Mouse (Mus musculus) midbrain, embryonic 15.5 days (tissue): ENCODE measurements around the gene Agap1. TPM values are rescaled to one million over a fixed set of nuclear protein-coding genes. Genes with fewer than 3 reads are reported as not detected.

Experiments used
- ATAC-seq: fragments of 200-750 bp; cut with Nextera tagmentation; replicated peaks from 2 replicates; pipeline ENCODE4 v1.8.0; 2017; ENCODE audit warnings: moderate TSS enrichment
- H3K27ac ChIP-seq: fragments of 300-500 bp; sonication (generic); 2 replicates; pipeline ENCODE4 v1.5.1; 2015; ENCODE audit warnings: mild to moderate bottlenecking, inconsistent platforms
- H3K27me3 ChIP-seq: fragments of 300-500 bp; sonication (generic); replicated peaks from 2 replicates; pipeline ENCODE4 v1.6.1; 2015; ENCODE audit warnings: inconsistent platforms
- H3K36me3 ChIP-seq: fragments of 300-500 bp; sonication (generic); replicated peaks from 2 replicates; pipeline ENCODE4 v1.6.1; 2015; ENCODE audit warnings: inconsistent platforms
- H3K4me1 ChIP-seq: fragments of 300-500 bp; sonication (generic); 2 replicates; pipeline ENCODE4 v1.6.1; 2015; ENCODE audit warnings: inconsistent platforms
- H3K4me2 ChIP-seq: fragments of 300-500 bp; sonication (generic); 2 replicates; pipeline ENCODE4 v1.6.1; 2015; ENCODE audit warnings: inconsistent platforms, mild to moderate bottlenecking, moderate library complexity
- H3K4me3 ChIP-seq: fragments of 300-500 bp; sonication (generic); 2 replicates; pipeline ENCODE4 v1.5.1; 2015; ENCODE audit warnings: mild to moderate bottlenecking, inconsistent platforms
- H3K9ac ChIP-seq: fragments of 300-500 bp; sonication (generic); 2 replicates; pipeline ENCODE4 v1.6.1; 2015; ENCODE audit warnings: mild to moderate bottlenecking, inconsistent platforms
- H3K9me3 ChIP-seq: fragments of 300-500 bp; sonication (generic); 2 replicates; pipeline ENCODE4 v1.6.1; 2016; ENCODE audit warnings: inconsistent platforms
- WGBS: fragments of 180-500 bp; shearing (Covaris S2); methylation state at CpG from one replicate; pipeline ENCODE4 v1.1.7; 2015; ENCODE audit warnings: mixed read lengths; 5-methylcytosine and 5-hydroxymethylcytosine counted together
- polyA plus RNA-seq: library from polyadenylated mRNA; unstranded; fragments of >200 nt; fragmentation: Nextera tagmentation; extraction: Ambion mirVana; gene quantifications from 2 replicates; pipeline ENCODE4 v1.2.1, GENCODE M21; 2015

Agap1 gene
- polyA plus RNA-seq, 1 experiment from 2014 or later = 63.6 TPM

DNA sequence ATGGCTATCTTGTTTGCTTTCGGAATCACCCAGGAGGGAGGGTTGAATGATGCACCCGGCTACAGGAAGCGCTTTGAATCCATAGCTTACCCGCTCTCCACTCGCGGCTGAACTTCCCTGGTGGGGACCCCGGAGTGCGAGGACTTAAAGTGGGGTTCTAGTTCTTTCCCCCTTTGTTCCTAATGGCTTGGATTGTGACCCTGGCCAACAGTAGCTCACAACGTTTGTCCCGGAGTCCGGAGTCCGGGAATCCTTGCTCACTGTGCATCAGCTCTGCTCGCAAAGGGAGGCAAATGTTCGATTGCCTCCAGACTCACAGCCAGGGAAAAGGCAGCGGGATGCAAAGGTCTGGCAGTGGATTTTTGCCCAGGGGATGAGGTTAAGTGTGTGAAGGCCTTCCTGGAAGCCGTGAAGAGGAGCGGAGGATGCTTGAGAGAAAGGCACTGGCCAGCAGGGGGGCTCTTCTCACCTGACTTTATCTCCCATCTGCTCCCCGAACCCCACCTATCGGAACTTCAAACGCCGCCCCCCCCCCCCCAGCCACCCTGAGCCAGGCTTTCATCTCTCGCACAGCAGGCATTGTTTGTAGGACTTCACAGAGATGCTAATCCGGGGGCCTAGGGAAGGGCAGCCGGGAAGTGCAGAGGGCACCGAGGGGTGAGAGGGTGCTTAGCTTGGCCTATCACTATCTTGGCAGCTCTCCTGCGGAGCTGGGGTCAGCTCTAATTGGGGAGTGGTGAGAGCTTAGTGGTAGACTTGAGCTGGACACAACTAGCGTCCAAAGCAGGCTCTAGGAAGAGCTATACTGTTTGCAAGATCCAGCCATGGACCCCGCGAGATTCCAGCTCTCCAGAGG is 481.1 kb downstream of the Agap1 start:
- no peak overlapping the region for H3K9ac ChIP-seq
- WGBS = 2% methylated on average over 28 of the region's 29 CpGs

DNA sequence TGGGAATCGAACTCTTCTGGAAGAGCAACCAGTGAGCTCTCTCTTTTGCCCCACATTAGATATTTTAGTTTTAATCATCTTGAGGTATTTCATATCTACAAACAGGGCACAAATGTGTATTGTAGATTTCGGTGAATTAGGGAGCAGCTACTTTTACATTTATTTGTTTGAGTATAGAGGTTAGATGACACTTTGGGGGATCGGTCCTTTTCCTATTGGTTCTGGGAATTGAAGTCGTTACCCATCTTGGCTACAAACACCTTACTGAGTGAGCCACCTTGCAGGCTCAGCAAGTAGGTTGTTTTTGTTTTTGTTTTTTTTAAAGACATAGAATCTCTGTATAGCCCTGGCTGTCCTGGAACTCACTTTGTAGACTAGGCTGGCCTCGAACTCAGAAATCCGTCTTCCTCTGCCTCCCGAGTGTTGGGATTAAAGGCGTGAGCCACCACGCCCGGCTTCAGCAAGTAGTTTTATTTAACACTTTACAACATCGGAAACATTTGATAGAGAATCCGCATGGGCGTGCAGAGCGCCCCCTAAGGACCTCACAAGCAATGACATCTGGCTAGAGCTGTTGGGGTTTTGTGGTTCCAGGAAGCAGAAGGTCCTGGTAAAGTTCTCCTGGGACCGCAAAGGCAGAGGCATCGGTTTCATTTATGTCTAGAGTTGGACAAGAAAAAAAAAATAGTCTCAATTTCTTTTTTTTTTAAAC is 484.4 kb downstream of the Agap1 start:
- H3K9ac ChIP-seq = no peak overlapping the region
- peaks cover 73% of the 10 kb centered on the region for H3K27me3 ChIP-seq
- H3K36me3 ChIP-seq = no peaks in the 10 kb centered on the region
- H3K4me2 ChIP-seq = no peak overlapping the region
- peaks cover 34% of the 10 kb centered on the region for H3K4me1 ChIP-seq
- no peak overlapping the region for H3K4me3 ChIP-seq
- no peaks in the 10 kb centered on the region for H3K9me3 ChIP-seq
- no peak overlapping the region for H3K27ac ChIP-seq
- 23% methylated on average over 16 of the region's 16 CpGs for WGBS
- no peak for ATAC-seq

More for the DNA sequence above, 481.1 kb downstream of the Agap1 start:
- no peak for ATAC-seq
- no peak overlapping the region for H3K4me2 ChIP-seq
- no peak overlapping the region for H3K4me3 ChIP-seq
- peaks cover 79% of the 10 kb centered on the region for H3K27me3 ChIP-seq
- no peaks in the 10 kb centered on the region for H3K9me3 ChIP-seq
- no peaks in the 10 kb centered on the region for H3K36me3 ChIP-seq
- H3K27ac ChIP-seq = no peak overlapping the region
- peaks cover 28% of the 10 kb centered on the region for H3K4me1 ChIP-seq

DNA sequence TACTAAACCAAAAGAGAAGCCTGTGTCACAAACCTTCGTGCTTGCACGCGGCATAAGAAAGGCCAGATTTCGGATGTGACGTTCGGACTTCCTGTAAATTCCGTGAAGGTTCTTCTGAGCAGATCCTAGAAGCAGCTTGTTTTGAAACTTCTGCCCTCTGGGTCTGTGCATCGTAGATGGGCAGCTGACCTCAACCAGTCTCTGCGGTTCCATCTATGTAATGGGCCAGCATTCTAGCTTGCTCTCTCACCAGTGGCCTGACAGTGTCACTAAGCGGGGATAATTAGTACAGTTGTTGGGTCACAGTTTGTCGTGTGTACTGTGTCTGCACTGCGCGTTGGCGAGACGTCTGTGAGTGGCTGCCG is 485.0 kb downstream of the Agap1 start:
- no peak overlapping the region for H3K4me2 ChIP-seq
- peaks cover 75% of the 10 kb centered on the region for H3K27me3 ChIP-seq
- H3K9ac ChIP-seq = no peak overlapping the region
- H3K4me3 ChIP-seq = no peak overlapping the region
- ATAC-seq = no peak
- no peaks in the 10 kb centered on the region for H3K36me3 ChIP-seq
- WGBS = 23% methylated on average over 16 of the region's 16 CpGs
- H3K9me3 ChIP-seq = no peaks in the 10 kb centered on the region
- H3K27ac ChIP-seq = no peak overlapping the region
- H3K4me1 ChIP-seq = peaks cover 31% of the 10 kb centered on the region

DNA sequence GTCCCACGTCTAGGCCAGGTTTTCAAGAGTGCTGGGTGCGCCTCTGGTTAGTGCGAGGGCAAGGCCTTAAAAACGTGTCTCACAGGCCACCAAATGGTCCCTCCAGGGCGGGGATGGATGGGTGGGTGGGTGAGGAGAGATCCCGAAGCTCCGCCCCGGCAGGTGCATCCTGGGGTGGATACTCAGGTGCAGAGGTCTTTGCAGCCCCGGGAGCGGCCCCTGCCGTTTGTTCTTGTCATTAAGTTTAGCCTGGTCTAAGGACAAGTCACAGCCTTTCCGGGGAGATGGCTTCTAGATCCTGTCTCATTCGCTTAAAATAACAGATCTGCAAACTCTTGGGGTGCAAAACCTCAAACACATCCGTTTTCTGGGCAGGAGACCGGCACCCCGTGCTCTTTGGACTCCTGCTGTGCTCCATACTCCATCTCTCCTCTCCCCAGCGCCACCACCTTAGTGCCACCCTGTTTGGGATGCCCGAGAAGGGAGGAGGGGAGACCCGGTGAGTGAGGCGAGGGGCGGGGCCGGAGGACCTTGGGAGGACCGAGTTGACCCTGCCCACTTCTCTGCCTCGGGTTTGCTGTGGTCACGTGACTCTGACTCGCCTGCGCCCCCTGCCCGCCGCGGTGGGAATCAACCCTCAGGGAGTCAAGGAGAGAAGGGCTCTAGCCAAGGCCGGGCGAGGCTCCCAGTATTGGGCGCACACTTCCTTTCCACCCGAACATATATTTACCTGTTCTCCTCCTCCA is 485.5 kb downstream of the Agap1 start:
- Histone ChIP-seq H3K9me3 (no peaks in the 10 kb centered on the region), H3K27me3 (peaks cover 76% of the 10 kb centered on the region), H3K4me3 (no peak overlapping the region), H3K4me2 (no peak overlapping the region), H3K36me3 (no peaks in the 10 kb centered on the region), H3K4me1 (peaks cover 31% of the 10 kb centered on the region), H3K9ac (no peak overlapping the region), H3K27ac (no peak overlapping the region)
- 2% methylated on average over 34 of the region's 34 CpGs for WGBS
- ATAC-seq = no peak

DNA sequence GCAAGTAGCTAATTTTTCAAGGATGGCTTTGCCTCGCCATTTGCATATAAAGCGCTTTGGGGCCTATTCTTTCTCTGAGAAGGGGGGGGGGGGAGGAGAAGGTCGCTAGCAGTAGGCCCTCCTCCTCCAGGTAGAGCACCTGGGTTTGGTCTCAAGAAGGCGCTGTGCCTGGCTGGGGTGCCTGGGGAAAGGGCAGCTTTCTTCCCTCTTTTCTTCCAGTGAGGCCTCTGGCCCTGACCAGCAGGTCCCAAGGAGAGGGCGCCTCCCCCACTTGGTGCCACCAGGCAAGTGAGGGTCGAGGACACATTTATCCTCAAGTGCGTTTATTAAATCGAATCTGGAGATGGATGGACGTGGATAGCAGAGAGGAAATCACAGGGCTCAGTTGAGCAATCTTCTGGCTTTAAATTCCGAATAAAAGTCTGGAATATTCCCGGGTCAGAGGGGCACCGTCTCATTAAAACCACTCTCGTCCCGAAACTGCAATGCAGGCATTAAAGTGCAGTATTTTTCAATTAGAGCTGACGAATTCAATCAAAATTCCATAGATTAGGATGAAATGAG is 486.4 kb downstream of the Agap1 start:
- ATAC-seq = no peak
- Histone ChIP-seq H3K36me3 (no peaks in the 10 kb centered on the region), H3K9me3 (no peaks in the 10 kb centered on the region), H3K4me3 (no peak overlapping the region), H3K27ac (no peak overlapping the region), H3K27me3 (peaks cover 76% of the 10 kb centered on the region), H3K9ac (no peak overlapping the region), H3K4me2 (peak overlapping the region; percentile 53; the same call in 1 of the 2 replicates), H3K4me1 (peaks cover 24% of the 10 kb centered on the region)
- 8% methylated on average over 15 of the region's 15 CpGs for WGBS

DNA sequence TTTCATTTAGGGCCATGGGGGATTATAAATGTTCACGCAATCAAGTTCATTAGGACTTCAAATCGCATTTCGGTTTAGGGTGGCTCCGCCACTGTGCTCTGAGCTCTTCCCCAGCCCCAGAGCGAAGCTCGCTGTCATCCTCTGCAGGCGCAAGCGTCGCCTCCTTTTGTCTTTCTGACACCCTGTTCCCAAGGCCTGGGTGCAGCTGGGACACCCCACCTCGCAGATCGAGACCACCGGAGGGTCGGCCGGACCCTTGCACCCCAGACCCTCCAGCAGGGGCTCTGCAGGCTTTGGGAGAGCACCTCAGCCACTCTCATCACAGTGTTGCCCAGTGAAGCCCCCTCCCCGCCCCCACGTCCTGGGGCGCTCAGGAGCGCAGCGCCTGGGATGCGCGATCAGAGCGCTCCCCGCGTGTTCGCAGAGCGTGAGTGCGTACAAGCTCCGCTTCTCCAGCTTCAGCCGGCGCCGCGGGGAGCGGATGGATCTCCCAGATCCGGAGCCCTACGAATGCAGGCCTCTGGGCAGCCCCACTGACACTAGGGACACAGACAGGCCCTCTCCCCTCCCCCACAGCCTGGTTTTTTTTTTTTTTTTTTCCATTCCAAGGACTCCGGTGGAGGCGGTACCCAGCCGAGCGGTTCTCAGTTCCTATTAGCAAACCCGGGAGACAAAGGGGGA is 487.2 kb downstream of the Agap1 start:
- Histone ChIP-seq H3K36me3 (no peaks in the 10 kb centered on the region), H3K9me3 (no peaks in the 10 kb centered on the region), H3K4me1 (peaks cover 23% of the 10 kb centered on the region), H3K9ac (peak overlapping the region; percentile 7; the same call in 1 of the 2 replicates), H3K4me2 (peak overlapping the region; percentile 53), H3K4me3 (peak overlapping the region; percentile 18), H3K27ac (no peak overlapping the region), H3K27me3 (peaks cover 70% of the 10 kb centered on the region)
- WGBS = 0% methylated on average over 40 of the region's 40 CpGs
- peak; percentile 50; the same call in 1 of the 2 replicates for ATAC-seq

DNA sequence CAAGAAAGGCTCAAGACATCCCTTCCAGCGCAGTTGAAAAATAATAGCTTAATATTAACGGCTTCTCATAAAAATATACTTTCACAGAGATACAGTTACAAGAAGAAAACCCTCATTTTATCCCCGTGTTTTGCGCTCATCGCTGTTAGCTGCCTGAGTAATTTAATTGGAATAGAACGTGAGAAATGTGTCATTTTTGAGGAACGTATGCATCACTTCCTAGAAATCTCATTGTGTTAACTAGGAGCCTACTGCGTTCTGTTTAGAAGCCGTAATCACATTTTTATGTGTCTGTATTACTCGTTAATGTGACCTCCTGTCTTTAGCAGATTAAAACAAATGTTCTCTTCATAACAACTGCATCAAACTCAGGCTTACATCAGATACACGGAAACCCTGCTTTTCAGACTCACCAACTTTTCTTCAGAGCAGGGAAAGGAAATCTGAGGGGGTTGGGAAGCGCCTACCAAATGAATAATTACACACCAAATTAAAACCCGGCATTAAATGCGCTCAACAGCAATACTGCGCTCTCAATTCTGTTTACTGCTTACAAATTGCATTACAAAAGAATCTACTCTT is 487.9 kb downstream of the Agap1 start:
- peak overlapping the region; percentile 18 for H3K4me3 ChIP-seq
- no peak overlapping the region; the same call in 1 of the 2 replicates for H3K9ac ChIP-seq
- ATAC-seq = no peak
- H3K4me2 ChIP-seq = peak overlapping the region; percentile 53
- WGBS = 2% methylated on average over 15 of the region's 15 CpGs
- no peaks in the 10 kb centered on the region for H3K36me3 ChIP-seq
- H3K9me3 ChIP-seq = no peaks in the 10 kb centered on the region
- peaks cover 23% of the 10 kb centered on the region for H3K4me1 ChIP-seq
- H3K27me3 ChIP-seq = peaks cover 69% of the 10 kb centered on the region
- H3K27ac ChIP-seq = no peak overlapping the region

DNA sequence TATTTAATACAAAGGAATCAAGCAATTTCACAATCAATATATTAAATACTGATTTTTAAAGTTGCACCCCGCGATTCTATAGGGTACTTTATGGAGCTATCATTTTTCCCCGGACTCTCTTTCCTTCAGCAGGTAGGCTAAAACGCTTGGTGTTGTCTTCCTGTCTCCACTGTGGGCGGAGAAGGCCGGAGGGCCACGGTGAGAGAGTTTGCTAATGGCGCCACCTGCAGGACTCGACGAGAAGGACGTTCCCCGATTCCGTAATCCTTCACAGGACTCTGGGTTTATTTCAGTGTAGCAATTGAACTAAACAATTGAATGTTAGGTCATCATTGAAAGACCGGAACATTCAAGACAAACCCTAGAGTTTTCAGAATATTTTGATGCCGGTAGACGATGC is 488.6 kb downstream of the Agap1 start:
- WGBS = 2% methylated on average over 16 of the region's 16 CpGs
- Histone ChIP-seq H3K36me3 (no peaks in the 10 kb centered on the region), H3K27ac (no peak overlapping the region), H3K9ac (no peak overlapping the region), H3K4me3 (no peak overlapping the region), H3K4me2 (0 out of 2 replicates have a peak overlapping the region, but pooled peaks have one; percentile 16), H3K27me3 (peaks cover 68% of the 10 kb centered on the region), H3K9me3 (no peaks in the 10 kb centered on the region), H3K4me1 (peaks cover 23% of the 10 kb centered on the region)
- peak; percentile 57 for ATAC-seq
